Mouse (Mus musculus) C2C12 (cell line): ENCODE measurements around the gene Slc26a11. TPM values are rescaled to one million over a fixed set of nuclear protein-coding genes. Genes with fewer than 3 reads are reported as not detected.
"Not testable (repeated sequence)": the region's sequence is repeated elsewhere in the genome, so short reads cannot be mapped to it uniquely, and the experiment has no call there.

Experiments
- H3K27me3 ChIP-seq: one replicate; pipeline ENCODE4 v1.6.1; 2011; ENCODE audit not compliant: control insufficient read depth, insufficient read depth, insufficient read length
- H3K36me3 ChIP-seq: one replicate; pipeline ENCODE4 v1.6.1; 2011; ENCODE audit not compliant: control insufficient read depth, insufficient read depth
- H3K4me3 ChIP-seq: one replicate; pipeline ENCODE4 v1.5.1; 2011; ENCODE audit warnings: mild to moderate bottlenecking, control low read depth; ENCODE audit not compliant: poor library complexity, insufficient read depth, severe bottlenecking
- H3K79me2 ChIP-seq: one replicate; pipeline ENCODE4 v1.6.1; 2011; ENCODE audit not compliant: control insufficient read depth, insufficient read depth
- H3K79me3 ChIP-seq: one replicate; pipeline ENCODE4 v1.6.1; 2011; ENCODE audit warnings: low read depth, control low read depth
- H3ac ChIP-seq: one replicate; pipeline ENCODE3; 2011; ENCODE audit warnings: low read depth; ENCODE audit not compliant: control insufficient read depth, insufficient read length
- CEBPB ChIP-seq: IDR thresholded peaks from one replicate; pipeline ENCODE4 v1.6.1; 2011; ENCODE audit warnings: low read depth, mild to moderate bottlenecking, control low read depth, moderate library complexity
- CTCF ChIP-seq: IDR thresholded peaks from one replicate; pipeline ENCODE4 v1.5.1; 2011; ENCODE audit not compliant: control insufficient read depth, insufficient read depth, insufficient read length
- FOSL1 ChIP-seq: IDR thresholded peaks from one replicate; pipeline ENCODE4 v1.8.0; 2011; ENCODE audit warnings: mild to moderate bottlenecking, low read length; ENCODE audit not compliant: poor library complexity, insufficient read depth, severe bottlenecking
- MAX ChIP-seq: IDR thresholded peaks from one replicate; pipeline ENCODE4 v1.6.1; 2011; ENCODE audit warnings: mild to moderate bottlenecking, control low read depth
- MYOD1 ChIP-seq: IDR thresholded peaks from one replicate; pipeline ENCODE4 v1.6.1; 2011; ENCODE audit warnings: low read depth; ENCODE audit not compliant: control insufficient read depth, insufficient read length
- MYOG ChIP-seq: IDR thresholded peaks from one replicate; pipeline ENCODE4 v1.6.1; 2011; ENCODE audit not compliant: control insufficient read depth, insufficient read length; ENCODE audit errors: extremely low read depth
- USF1 ChIP-seq: IDR thresholded peaks from one replicate; pipeline ENCODE4 v1.6.1; 2011; ENCODE audit warnings: low read depth, mild to moderate bottlenecking, control low read depth, moderate library complexity
- polyA plus RNA-seq: library from polyadenylated mRNA; unstranded; fragments of >200 nt; fragmentation: generic; extraction: Trizol; gene quantifications from one replicate; pipeline ENCODE4 v1.2.1, GENCODE M21; 2012; ENCODE audit warnings: missing spikeins

The Slc26a11 gene
- polyA plus RNA-seq, 1 experiment: 0.51 TPM

DNA sequence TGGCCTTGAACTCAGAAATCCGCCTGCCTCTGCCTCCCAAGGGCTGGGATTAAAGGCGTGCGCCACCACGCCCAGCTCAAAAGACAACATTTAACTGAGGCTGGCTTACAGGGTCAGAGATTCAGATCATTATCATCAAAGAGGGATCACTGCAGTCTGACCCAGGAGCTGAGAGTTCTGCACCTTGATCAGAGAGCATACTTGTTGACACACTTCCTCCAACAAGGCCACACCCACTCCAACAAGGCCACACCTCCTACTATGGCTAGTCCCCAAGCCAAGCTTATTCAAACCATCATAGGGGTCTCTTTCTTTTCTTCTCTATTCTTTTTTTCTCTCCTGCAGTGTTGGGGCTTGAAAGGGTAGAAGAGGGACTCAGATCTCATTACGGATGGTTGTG is 30.9 kb downstream of the Slc26a11 start:
- no peak for TF ChIP-seq CTCF
- Histone ChIP-seq H3ac (no peak overlapping the region), H3K27me3 (no peaks in the 10 kb centered on the region), H3K4me3 (no peak overlapping the region), H3K79me2 (no peaks in the 10 kb centered on the region), H3K79me3 (no peaks in the 10 kb centered on the region), H3K36me3 (no peaks in the 10 kb centered on the region)

DNA sequence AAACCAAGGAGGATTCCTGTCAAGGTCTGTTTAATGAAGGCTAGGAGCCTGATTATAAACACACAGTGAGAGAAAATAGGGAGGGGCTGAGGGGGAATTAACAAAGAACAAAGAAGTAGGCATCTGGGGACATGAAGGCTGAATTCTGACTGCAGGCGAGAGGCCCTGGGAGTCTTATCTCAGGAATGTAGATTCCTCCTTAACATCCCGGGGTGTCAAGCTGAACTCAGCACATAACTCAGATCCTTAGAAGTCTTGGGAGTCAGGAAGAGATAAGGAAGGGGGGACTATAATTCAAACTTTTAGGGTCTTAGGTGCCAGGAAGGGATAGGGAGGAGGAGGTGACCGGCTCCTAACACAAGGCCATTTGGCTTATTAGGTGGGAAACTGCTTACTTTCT is 31.9 kb downstream of the Slc26a11 start:
- not testable (repeated sequence) for H3ac ChIP-seq, H3K27me3 ChIP-seq, H3K36me3 ChIP-seq, H3K79me3 ChIP-seq, H3K4me3 ChIP-seq, H3K79me2 ChIP-seq

DNA sequence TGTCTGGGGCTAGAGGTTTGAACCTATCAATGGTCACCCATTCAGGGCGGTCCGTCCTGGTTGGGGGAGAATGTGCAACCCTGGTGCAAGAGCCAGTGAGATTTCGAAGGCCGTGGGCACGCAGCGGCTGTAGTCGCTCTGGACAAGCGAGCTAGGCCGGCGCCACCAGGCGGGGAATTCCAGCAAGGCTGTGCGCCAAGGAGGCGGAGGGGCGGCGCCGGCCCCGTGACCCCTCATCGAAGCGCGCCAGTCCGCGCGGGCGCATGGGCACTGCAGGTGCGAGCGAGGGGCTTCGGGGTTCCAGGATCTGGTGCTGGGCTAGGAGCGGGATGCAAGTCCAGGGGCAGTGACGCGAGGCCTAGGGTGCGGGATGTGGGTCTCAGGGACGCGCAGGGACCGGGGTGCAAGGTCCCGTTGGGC is 34.5 kb downstream of the Slc26a11 start:
- peak overlapping the region; percentile 84 for H3ac ChIP-seq
- peak overlapping the region; percentile 51 for H3K4me3 ChIP-seq
- no peaks in the 10 kb centered on the region for H3K36me3 ChIP-seq

DNA sequence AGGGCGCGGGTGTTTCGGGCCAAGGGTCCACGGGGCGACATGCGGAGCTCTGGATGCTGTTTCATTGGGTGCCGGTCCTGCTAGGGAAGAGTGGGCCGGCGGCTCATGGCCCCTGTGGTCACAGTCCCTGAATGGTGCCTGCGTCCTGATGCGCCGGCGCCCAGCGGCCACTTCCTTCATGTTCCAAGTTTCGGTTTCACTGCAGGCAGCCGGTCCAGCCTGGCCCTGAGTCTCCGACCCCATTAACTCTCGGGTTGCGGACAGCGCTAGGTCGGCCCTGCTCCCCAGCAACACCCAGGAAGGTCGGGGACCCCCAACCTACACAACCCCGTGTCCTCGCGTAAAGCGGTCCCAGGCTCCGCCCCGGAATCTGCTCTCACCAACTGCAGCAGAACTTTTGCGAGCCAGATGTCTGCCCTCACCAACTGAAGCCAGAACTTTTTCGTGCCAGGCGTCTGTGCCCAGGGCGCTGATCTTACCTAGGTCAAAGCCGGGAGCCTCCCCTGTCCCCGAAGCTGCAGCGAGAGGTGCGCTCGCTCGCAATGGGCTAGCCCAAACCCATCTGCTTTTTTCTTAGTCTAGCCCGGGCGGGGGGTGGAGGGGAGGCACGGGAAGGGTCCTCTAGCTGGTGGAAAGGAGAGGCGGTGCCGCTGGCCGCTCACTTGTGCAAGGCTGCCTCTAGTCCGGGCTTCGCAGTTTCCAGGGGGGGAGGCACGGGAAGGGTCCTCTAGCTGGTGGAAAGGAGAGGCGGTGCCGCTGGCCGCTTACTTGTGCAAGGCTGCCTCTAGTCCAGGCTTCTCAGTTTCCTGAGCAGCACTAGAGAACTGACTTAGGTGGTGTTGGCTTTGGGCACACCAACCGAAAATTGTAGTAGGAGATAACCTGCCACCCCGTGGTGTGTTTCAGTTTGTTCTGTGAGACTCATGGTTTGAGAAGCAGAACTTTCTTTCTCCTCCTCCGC is 35.2 kb downstream of the Slc26a11 start:
- Histone ChIP-seq H3K79me2 (peaks cover 25% of the 10 kb centered on the region), H3K4me3 (peak overlapping the region; percentile 51), H3ac (peak overlapping the region; percentile 84), H3K79me3 (peaks cover 17% of the 10 kb centered on the region), H3K27me3 (no peaks in the 10 kb centered on the region), H3K36me3 (peaks cover 4% of the 10 kb centered on the region)
- no peak for TF ChIP-seq MYOG
- no peak for TF ChIP-seq MYOD1
- no peak for TF ChIP-seq CTCF
- TF ChIP-seq USF1: no peak
- TF ChIP-seq CEBPB: no peak
- no peak for TF ChIP-seq MAX
- TF ChIP-seq FOSL1: no peak

More for the DNA sequence above, 34.5 kb downstream of the Slc26a11 start:
- Histone ChIP-seq H3K27me3 (no peaks in the 10 kb centered on the region), H3K79me3 (peaks cover 13% of the 10 kb centered on the region), H3K79me2 (peaks cover 18% of the 10 kb centered on the region)
- peak; percentile 95 for TF ChIP-seq MAX
- TF ChIP-seq CTCF: peak; percentile 55
- no peak for TF ChIP-seq CEBPB

DNA sequence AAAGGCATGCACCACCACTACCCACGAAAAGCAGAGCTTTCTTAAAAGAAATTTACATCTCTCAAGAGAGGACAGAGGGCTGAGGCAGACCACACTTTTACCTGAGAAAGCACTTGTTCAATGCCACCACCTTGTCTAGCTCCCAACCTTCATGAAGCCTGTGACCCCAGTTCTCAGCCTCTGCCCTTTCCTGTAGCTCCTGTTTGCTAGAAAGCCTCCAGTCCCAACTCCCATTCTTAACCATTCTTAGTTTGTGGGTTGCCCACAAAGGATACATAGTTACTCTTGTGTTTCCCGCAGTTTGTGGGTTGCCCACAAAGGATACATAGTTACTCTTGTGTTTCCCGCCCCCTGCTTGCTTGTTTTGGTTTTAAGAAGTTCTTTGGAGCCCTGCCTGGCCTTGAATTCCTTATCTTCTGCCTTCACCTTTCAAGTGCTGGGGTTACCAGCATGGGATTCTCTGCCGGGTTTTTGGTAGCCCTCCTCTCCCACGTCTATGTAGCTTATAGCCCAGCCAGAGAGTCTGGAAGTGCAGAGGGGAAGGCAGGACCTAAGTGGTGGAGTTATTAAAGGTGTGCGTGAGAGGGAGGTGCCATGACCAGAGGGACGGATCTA is 36.1 kb downstream of the Slc26a11 start:
- H3K79me2 ChIP-seq: peaks cover 32% of the 10 kb centered on the region
- H3K27me3 ChIP-seq: no peaks in the 10 kb centered on the region
- H3K4me3 ChIP-seq: peak overlapping the region; percentile 51

DNA sequence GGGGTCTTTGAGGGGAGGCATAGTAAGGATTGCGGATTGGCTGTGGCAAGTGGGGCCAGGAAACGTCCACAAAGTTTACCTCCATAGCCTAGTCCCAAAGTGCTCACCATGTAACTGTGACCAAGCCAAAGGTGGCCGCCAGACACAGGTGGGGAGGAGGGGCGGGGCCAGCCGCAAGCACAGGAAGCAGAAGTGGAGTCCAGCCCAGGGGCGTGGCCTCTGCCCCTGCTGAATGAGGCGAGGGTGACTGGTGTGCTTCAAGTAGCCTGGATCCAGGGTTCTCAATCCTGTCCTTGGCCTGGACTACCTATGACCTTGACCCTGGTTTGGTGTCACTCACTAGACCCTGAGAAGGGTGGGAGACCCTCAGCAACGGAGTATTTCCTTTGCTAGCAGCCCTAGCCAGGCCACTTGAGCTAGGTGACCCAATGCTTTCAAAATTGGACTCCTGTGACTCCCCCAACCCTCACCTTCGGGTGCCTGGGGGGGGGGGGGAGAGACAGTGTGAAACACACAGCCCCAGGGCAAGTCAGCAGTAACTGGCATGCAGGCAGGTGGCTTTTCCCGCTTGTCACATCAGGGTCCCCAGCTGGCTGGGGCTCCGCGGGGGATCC is 36.8 kb downstream of the Slc26a11 start:
- Histone ChIP-seq H3K79me2 (peaks cover 39% of the 10 kb centered on the region), H3ac (no peak overlapping the region), H3K27me3 (no peaks in the 10 kb centered on the region), H3K36me3 (peaks cover 18% of the 10 kb centered on the region), H3K79me3 (peaks cover 17% of the 10 kb centered on the region), H3K4me3 (peak overlapping the region; percentile 53)
- TF ChIP-seq MYOG (no peak), CEBPB (no peak), CTCF (no peak), MYOD1 (no peak), USF1 (no peak), FOSL1 (no peak), MAX (no peak)

More for the DNA sequence above, 36.1 kb downstream of the Slc26a11 start:
- H3K36me3 ChIP-seq: peaks cover 14% of the 10 kb centered on the region
- no peak overlapping the region for H3ac ChIP-seq
- TF ChIP-seq MYOD1 (no peak), MAX (no peak), CEBPB (no peak), MYOG (no peak)
- H3K79me3 ChIP-seq: peaks cover 17% of the 10 kb centered on the region
